Mouse (Mus musculus) MEL (cell line): ENCODE results near the gene Gm20388. TPM values are rescaled to one million over a fixed set of nuclear protein-coding genes. Genes with fewer than 3 reads are reported as not detected.

Experiments
- DNase-seq: peaks from one replicate; pipeline ENCODE4 v3.0.0; 2011; ENCODE audit warnings: low read depth, low spot score
- H3K27ac ChIP-seq: 2 replicates; pipeline ENCODE4 v1.5.1; 2012; ENCODE audit warnings: low read depth, mild to moderate bottlenecking, control low read depth, low read length, moderate library complexity; ENCODE audit not compliant: control insufficient read depth
- H3K27me3 ChIP-seq, 2 experiments: fragments of 150-350 bp in 1 of 2; sonication (generic) in 1 of 2; 2 replicates each; pipeline ENCODE4 v1.6.1; 2012; ENCODE audit warnings: low read length in 2 of 2, mild to moderate bottlenecking in 2 of 2, improper control_type of control experiment in 1 of 2, moderate library complexity in 1 of 2; ENCODE audit not compliant: insufficient read depth in 2 of 2, control insufficient read depth in 1 of 2
- H3K36me3 ChIP-seq, 2 experiments: 2 replicates each; pipeline ENCODE4 v1.6.1; 2012 to 2014; ENCODE audit warnings: low read length in 2 of 2, improper control_type of control experiment in 1 of 2, inconsistent platforms in 1 of 2, mild to moderate bottlenecking in 1 of 2; ENCODE audit not compliant: insufficient read depth in 2 of 2, control insufficient read depth in 1 of 2
- H3K4me1 ChIP-seq, 2 experiments: fragments of 150-350 bp in 1 of 2; sonication (generic) in 1 of 2; 2 replicates each; pipeline ENCODE4 v1.6.1; 2012; ENCODE audit warnings: low read length in 2 of 2, improper control_type of control experiment in 1 of 2, mild to moderate bottlenecking in 1 of 2; ENCODE audit not compliant: insufficient read depth in 2 of 2, control insufficient read depth in 1 of 2
- H3K4me3 ChIP-seq, 2 experiments: fragments of 150-350 bp in 1 of 2; sonication (generic) in 1 of 2; 2 replicates each; pipeline ENCODE4 v1.5.1; 2012; ENCODE audit warnings: low read depth in 2 of 2, low read length in 2 of 2, mild to moderate bottlenecking in 2 of 2, moderate library complexity in 2 of 2, control low read depth in 1 of 2, improper control_type of control experiment in 1 of 2; ENCODE audit not compliant: control insufficient read depth in 1 of 2, insufficient read depth in 1 of 2
- H3K79me2 ChIP-seq: 2 replicates; pipeline ENCODE4 v1.6.1; 2012; ENCODE audit warnings: mild to moderate bottlenecking, low read length, moderate library complexity; ENCODE audit not compliant: control insufficient read depth, poor library complexity, insufficient read depth
- H3K9ac ChIP-seq: 2 replicates; pipeline ENCODE4 v1.6.1; 2012; ENCODE audit warnings: low read depth, mild to moderate bottlenecking, control low read depth, low read length, moderate library complexity; ENCODE audit not compliant: control insufficient read depth, poor library complexity, severe bottlenecking
- H3K9me3 ChIP-seq: fragments of 150-350 bp; sonication (generic); replicated peaks from 2 replicates; pipeline ENCODE4 v1.6.1; 2012; ENCODE audit warnings: mild to moderate bottlenecking, low read length, improper control_type of control experiment, moderate library complexity; ENCODE audit not compliant: insufficient read depth
- BHLHE40 ChIP-seq: IDR thresholded peaks from 2 replicates; pipeline ENCODE4 v1.6.1; 2012; ENCODE audit warnings: low read depth, mild to moderate bottlenecking, inconsistent platforms, low read length, improper control_type of control experiment, borderline replicate concordance
- CHD1 ChIP-seq: IDR thresholded peaks from 2 replicates; pipeline ENCODE4 v1.6.1; 2012; ENCODE audit warnings: low read depth, mild to moderate bottlenecking, inconsistent platforms, low read length, improper control_type of control experiment
- ETS1 ChIP-seq: IDR thresholded peaks from 2 replicates; pipeline ENCODE4 v1.6.1; 2012; ENCODE audit warnings: low read depth, mild to moderate bottlenecking, inconsistent platforms, low read length, improper control_type of control experiment, moderate library complexity
- GATA1 ChIP-seq: IDR thresholded peaks from 2 replicates; pipeline ENCODE4 v1.6.1; 2011; ENCODE audit warnings: low read depth, low read length, improper control_type of control experiment
- HCFC1 ChIP-seq: IDR thresholded peaks from 2 replicates; pipeline ENCODE4 v1.6.1; 2012; ENCODE audit warnings: low read depth, mild to moderate bottlenecking, inconsistent platforms, low read length, improper control_type of control experiment, moderate library complexity
- JUND ChIP-seq: IDR thresholded peaks from 2 replicates; pipeline ENCODE4 v1.6.1; 2011; ENCODE audit warnings: low read depth, mild to moderate bottlenecking, improper control_type of control experiment, low read length
- MAFK ChIP-seq: IDR thresholded peaks from 2 replicates; pipeline ENCODE4 v1.6.1; 2011; ENCODE audit warnings: low read depth, mild to moderate bottlenecking, low read length, improper control_type of control experiment, borderline replicate concordance
- MAX ChIP-seq: IDR thresholded peaks from 2 replicates; pipeline ENCODE4 v1.6.1; 2011; ENCODE audit warnings: low read length, improper control_type of control experiment
- MAZ ChIP-seq: IDR thresholded peaks from 2 replicates; pipeline ENCODE4 v1.6.1; 2012; ENCODE audit warnings: low read depth, mild to moderate bottlenecking, inconsistent platforms, low read length, improper control_type of control experiment
- MEF2A ChIP-seq: IDR thresholded peaks from 2 replicates; pipeline ENCODE4 v1.6.1; 2014; ENCODE audit warnings: low read depth, mild to moderate bottlenecking, inconsistent platforms, low read length, improper control_type of control experiment; ENCODE audit not compliant: poor library complexity, insufficient replicate concordance, severe bottlenecking; ENCODE audit errors: extremely low read depth
- MYB ChIP-seq: IDR thresholded peaks from 2 replicates; pipeline ENCODE4 v1.6.1; 2011; ENCODE audit warnings: mild to moderate bottlenecking, low read depth, low read length, improper control_type of control experiment
- MYC ChIP-seq: IDR thresholded peaks from 2 replicates; pipeline ENCODE4 v1.6.1; 2011; ENCODE audit warnings: low read depth, mild to moderate bottlenecking, low read length, improper control_type of control experiment, moderate library complexity
- NELFE ChIP-seq: IDR thresholded peaks from 2 replicates; pipeline ENCODE4 v1.6.1; 2011; ENCODE audit warnings: low read depth, low read length, improper control_type of control experiment
- NRF1 ChIP-seq: IDR thresholded peaks from 2 replicates; pipeline ENCODE4 v1.6.1; 2014; ENCODE audit warnings: low read depth, mild to moderate bottlenecking, inconsistent platforms, low read length, improper control_type of control experiment, moderate library complexity; ENCODE audit not compliant: poor library complexity, insufficient read depth, severe bottlenecking
- POLR2A ChIP-seq, 2 experiments: IDR thresholded peaks; 2 replicates each; pipeline ENCODE4 v1.6.1; 2011 to 2012; ENCODE audit warnings: low read length in 2 of 2, mild to moderate bottlenecking in 2 of 2, control low read depth in 1 of 2, improper control_type of control experiment in 1 of 2, low read depth in 1 of 2, moderate library complexity in 1 of 2; ENCODE audit not compliant: control insufficient read depth in 1 of 2, insufficient read depth in 1 of 2, poor library complexity in 1 of 2
- POLR2AphosphoS2 ChIP-seq: IDR thresholded peaks from 2 replicates; pipeline ENCODE4 v1.6.1; 2011; ENCODE audit warnings: low read length, improper control_type of control experiment
- POLR2AphosphoS5 ChIP-seq: IDR thresholded peaks from 2 replicates; pipeline ENCODE4 v1.6.1; 2012; ENCODE audit warnings: low read depth, borderline replicate concordance, mild to moderate bottlenecking, inconsistent platforms, low read length, moderate library complexity, mixed read lengths
- RAD21 ChIP-seq: IDR thresholded peaks from 2 replicates; pipeline ENCODE4 v1.6.1; 2011; ENCODE audit warnings: mild to moderate bottlenecking, low read depth, low read length, improper control_type of control experiment
- TCF12 ChIP-seq: IDR thresholded peaks from 2 replicates; pipeline ENCODE4 v1.6.1; 2014; ENCODE audit warnings: low read depth, mild to moderate bottlenecking, inconsistent platforms, low read length, improper control_type of control experiment, moderate library complexity
- UBTF ChIP-seq: IDR thresholded peaks from 2 replicates; pipeline ENCODE4 v1.6.1; 2012; ENCODE audit warnings: low read depth, mild to moderate bottlenecking, inconsistent platforms, low read length, improper control_type of control experiment, moderate library complexity, borderline replicate concordance; ENCODE audit not compliant: insufficient read depth
- USF1 ChIP-seq: IDR thresholded peaks from 2 replicates; pipeline ENCODE4 v1.6.1; 2014; ENCODE audit warnings: low read depth, mild to moderate bottlenecking, inconsistent platforms, low read length, improper control_type of control experiment, moderate library complexity
- USF2 ChIP-seq, 2 experiments: IDR thresholded peaks; 2 replicates each; pipeline ENCODE4 v1.6.1; 2011 to 2012; ENCODE audit warnings: improper control_type of control experiment in 2 of 2, low read length in 2 of 2, borderline replicate concordance in 1 of 2, inconsistent platforms in 1 of 2, low read depth in 1 of 2, mild to moderate bottlenecking in 1 of 2; ENCODE audit not compliant: insufficient read depth in 1 of 2
- ZC3H11A ChIP-seq: IDR thresholded peaks from 2 replicates; pipeline ENCODE4 v1.6.1; 2012; ENCODE audit warnings: low read depth, mild to moderate bottlenecking, inconsistent platforms, low read length, improper control_type of control experiment
- ZKSCAN1 ChIP-seq: IDR thresholded peaks from 2 replicates; pipeline ENCODE4 v1.6.1; 2012; ENCODE audit warnings: low read depth, mild to moderate bottlenecking, inconsistent platforms, low read length, improper control_type of control experiment, moderate library complexity
- ZMIZ1 ChIP-seq: IDR thresholded peaks from 2 replicates; pipeline ENCODE4 v1.6.1; 2012; ENCODE audit warnings: low read depth, mild to moderate bottlenecking, inconsistent platforms, low read length, improper control_type of control experiment, moderate library complexity
- ZNF384 ChIP-seq: IDR thresholded peaks from 2 replicates; pipeline ENCODE4 v1.6.1; 2012; ENCODE audit warnings: low read depth, mild to moderate bottlenecking, inconsistent platforms, low read length, improper control_type of control experiment
- polyA plus RNA-seq, 2 experiments: library from polyadenylated mRNA; stranded (reverse) in 1 of 2; unstranded in 1 of 2; fragments of >175 nt in 1 of 2; fragments of >200 nt in 1 of 2; gene quantifications; 2 replicates each; pipeline versions ENCODE4 v1.2.1 to v1.2.4; 2012; ENCODE audit warnings: low replicate concordance in 2 of 2, low read depth in 1 of 2; ENCODE audit not compliant: insufficient read length in 2 of 2, insufficient read depth in 1 of 2, missing spikeins in 1 of 2
- total RNA-seq: library from RNA; depleted of rRNA; stranded (reverse); fragments of 300-350 nt; gene quantifications from 2 replicates; pipeline ENCODE4 v1.2.3, GENCODE M21; 2012

The Gm20388 gene
- total and polyA plus RNA-seq, 3 experiments = 11.1 to 17.8 TPM; not detected in 1

DNA sequence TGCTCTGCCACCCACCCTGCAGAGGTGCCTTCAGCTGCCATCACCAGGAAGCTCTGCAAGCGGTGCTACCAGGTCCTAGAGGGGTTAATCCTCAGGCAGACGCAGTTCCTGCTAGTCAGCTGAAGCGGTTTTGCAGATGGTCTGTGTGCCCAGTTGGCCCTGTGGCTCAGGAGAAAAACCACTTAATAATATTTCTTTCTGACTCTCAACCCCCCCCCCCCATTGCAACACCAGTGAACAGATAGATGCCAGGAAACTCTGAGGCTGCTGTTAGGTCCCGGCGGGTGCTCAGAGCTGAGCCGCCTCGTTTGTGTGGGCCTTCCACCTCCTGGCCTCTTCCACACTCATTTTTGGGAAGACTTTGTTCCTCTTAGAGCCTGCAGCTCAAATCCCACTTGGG lies 2124.9 kb downstream of the Gm20388 start:
- Histone ChIP-seq H3K4me1 (no peaks in the 10 kb centered on the region), H3K9ac (no peak overlapping the region), H3K36me3 (no peaks in the 10 kb centered on the region), H3K27ac (no peak overlapping the region), H3K9me3 (no peaks in the 10 kb centered on the region), H3K4me3 (no peak overlapping the region), H3K27me3 (peaks cover 0 to 7% of the 10 kb centered on the region in 2 experiments; a peak in 2 of 4 replicates), H3K79me2 (no peaks in the 10 kb centered on the region)
- DNase-seq = no peak
- TF ChIP-seq CHD1 (no peak), GATA1 (no peak), ZMIZ1 (no peak), ETS1 (no peak), USF1 (no peak), NELFE (no peak), MAZ (no peak), MYB (no peak), POLR2AphosphoS5 (no peak), MAFK (no peak), NRF1 (no peak), POLR2AphosphoS2 (no peak), USF2 (IDR thresholded peaks at IDR 0.05; ENCODE audit: borderline replicate concordance in 1 of 2, insufficient read depth in 1 of 2, low read depth in 1 of 2, low read length in 2 of 2) (no peak), JUND (no peak), POLR2A (IDR thresholded peaks at IDR 0.05; ENCODE audit: control insufficient read depth in 1 of 2, insufficient read depth in 1 of 2, low read depth in 1 of 2, low read length in 2 of 2, poor library complexity in 1 of 2) (no peak), HCFC1 (no peak), ZKSCAN1 (no peak), ZC3H11A (no peak), BHLHE40 (no peak)

DNA sequence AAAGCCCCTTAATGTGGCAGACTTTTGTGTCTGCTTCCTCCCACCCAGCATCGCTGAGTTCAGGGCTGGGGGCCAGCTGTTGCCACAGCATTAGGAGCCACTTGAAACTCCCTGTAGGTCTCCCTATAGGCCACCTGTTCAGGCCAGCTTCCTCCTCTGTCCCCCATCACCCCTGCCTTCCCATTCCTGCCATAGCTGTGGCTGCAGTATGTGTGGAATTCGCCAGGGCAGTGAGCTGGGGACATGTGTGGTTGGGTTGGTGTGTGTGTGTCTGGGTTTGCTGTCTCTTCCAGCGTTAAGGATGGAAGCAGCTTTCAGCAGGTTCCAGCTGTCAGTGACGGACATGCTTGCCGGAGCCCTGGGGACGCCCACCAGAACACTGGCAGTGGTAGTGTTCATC lies 2125.7 kb downstream of the Gm20388 start:
- Histone ChIP-seq H3K79me2 (no peaks in the 10 kb centered on the region), H3K4me3 (no peak overlapping the region), H3K9me3 (no peaks in the 10 kb centered on the region), H3K27ac (no peak overlapping the region), H3K9ac (no peak overlapping the region), H3K4me1 (no peaks in the 10 kb centered on the region), H3K36me3 (no peaks in the 10 kb centered on the region), H3K27me3 (peaks cover 0 to 7% of the 10 kb centered on the region in 2 experiments; a peak in 2 of 4 replicates)
- DNase-seq = no peak
- no peak for TF ChIP-seq CHD1
- no peak for TF ChIP-seq TCF12
- no peak for TF ChIP-seq MAFK
- TF ChIP-seq USF1 = no peak
- TF ChIP-seq MYC = no peak
- no peak for TF ChIP-seq POLR2AphosphoS5
- TF ChIP-seq RAD21 = no peak
- TF ChIP-seq NELFE = no peak
- no peak for TF ChIP-seq ZKSCAN1
- no peak for TF ChIP-seq UBTF
- no peak for TF ChIP-seq ETS1
- no peak for TF ChIP-seq USF2 (IDR thresholded peaks at IDR 0.05; ENCODE audit: borderline replicate concordance in 1 of 2, insufficient read depth in 1 of 2, low read depth in 1 of 2, low read length in 2 of 2)
- no peak for TF ChIP-seq HCFC1
- no peak for TF ChIP-seq MYB
- TF ChIP-seq MEF2A = no peak
- TF ChIP-seq ZNF384 = no peak
- no peak for TF ChIP-seq POLR2A (IDR thresholded peaks at IDR 0.05; ENCODE audit: control insufficient read depth in 1 of 2, insufficient read depth in 1 of 2, low read depth in 1 of 2, low read length in 2 of 2, poor library complexity in 1 of 2)
- no peak for TF ChIP-seq ZC3H11A
- TF ChIP-seq MAX = no peak
